Mouse (Mus musculus) lung, postnatal 0 days (tissue): ENCODE data around the gene Lnp1.

Source experiments
- CTCF ChIP-seq: IDR thresholded peaks from 2 replicates; pipeline ENCODE4 v1.5.1; 2016; ENCODE audit warnings: antibody characterized with exemption, mild to moderate bottlenecking
- EP300 ChIP-seq: IDR thresholded peaks from 2 replicates; pipeline ENCODE4 v1.6.1; 2016; ENCODE audit warnings: antibody characterized with exemption, mild to moderate bottlenecking, control low read depth

DNA sequence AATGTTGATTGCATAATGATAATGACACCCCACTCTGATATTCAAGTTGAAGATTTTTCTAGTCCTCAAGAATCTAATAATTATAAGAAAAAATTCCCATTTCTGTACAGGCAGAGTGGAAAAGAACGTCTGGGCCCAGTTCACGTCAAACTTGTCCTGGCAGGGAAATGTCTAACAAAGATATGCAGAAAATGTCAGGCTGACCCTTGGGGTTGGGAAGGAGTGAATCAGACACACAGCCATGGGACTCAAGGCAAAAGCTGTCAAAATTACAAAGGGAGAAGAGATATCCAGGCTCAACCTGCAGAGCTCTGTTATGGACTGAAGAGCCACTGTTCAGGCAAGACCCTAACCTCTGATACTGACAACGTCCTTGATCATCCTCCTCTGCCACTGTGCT lies 57.4 kb downstream of the Lnp1 start:
- TF ChIP-seq EP300 (no peak), CTCF (no peak)
